Mouse (Mus musculus): ENCODE data around the gene Pinlyp. TPM values are rescaled to one million over a fixed set of nuclear protein-coding genes. Genes with fewer than 3 reads are reported as not detected.

The Pinlyp gene
- total RNA-seq, 4 experiments from 2014 or later, result 0.41 TPM; not detected in 3

Other genes with a start within 250 kb of the Pinlyp start
- gene Zfp61, start 244.9 kb downstream of the Pinlyp start, total RNA-seq (2022), result 10 to 100 TPM; 19.3 to 30.5 (median 24.7) TPM
- 10 to 100 TPM; 14.4 to 18.3 (median 15.6) TPM for gene Zfp94, start 229.5 kb downstream of the Pinlyp start, total RNA-seq (2022)
- gene Tescl, start 212.2 kb downstream of the Pinlyp start, total RNA-seq (2022), result not detected
- not detected for gene Lypd5, start 196.9 kb downstream of the Pinlyp start, total RNA-seq (2022)
- 1 to 10 TPM in 1 of 4 experiments, under 1 TPM in 2, not detected in 1; 0.27 to 1.2 (median 0.90) TPM for gene Kcnn4, start 175.9 kb downstream of the Pinlyp start, total RNA-seq (2022)
- gene Smg9, start 146.5 kb downstream of the Pinlyp start, total RNA-seq (2022), result 10 to 100 TPM; 33.8 to 49.8 (median 44.0) TPM
- gene Irgc1, start 93.8 kb downstream of the Pinlyp start, total RNA-seq (2022), result not detected
- 1 to 10 TPM in 3 of 4 experiments, under 1 TPM in 1; 0.87 to 8.3 (median 2.7) TPM for gene Plaur, start 83.6 kb downstream of the Pinlyp start, total RNA-seq (2022)
- gene Cadm4, start 64.1 kb downstream of the Pinlyp start, total RNA-seq (2022), result 100 to 1,000 TPM; 123 to 166 (median 143) TPM
- gene Zfp428, start 39.1 kb downstream of the Pinlyp start, total RNA-seq (2022), result 10 to 100 TPM; 29.7 to 38.9 (median 34.5) TPM
- not detected for gene AC161166.1, start 33.7 kb downstream of the Pinlyp start, total RNA-seq (2022)
- 10 to 100 TPM; 53.6 to 65.2 (median 60.0) TPM for gene Irgq, start 15.4 kb downstream of the Pinlyp start, total RNA-seq (2022)
- gene Xrcc1, start 171 bp upstream of the Pinlyp start, total RNA-seq (2022), result 10 to 100 TPM; 32.9 to 44.7 (median 41.3) TPM
- 10 to 100 TPM; 10.9 to 15.8 (median 12.3) TPM for gene Ethe1, start 41.4 kb upstream of the Pinlyp start, total RNA-seq (2022)
- gene Zfp575, start 41.5 kb upstream of the Pinlyp start, total RNA-seq (2022), result 1 to 10 TPM; 4.0 to 5.2 (median 4.9) TPM
- under 1 TPM; 0.27 to 0.73 (median 0.35) TPM for gene Phldb3, start 64.6 kb upstream of the Pinlyp start, total RNA-seq (2022)
- gene Lypd3, start 90.4 kb upstream of the Pinlyp start, total RNA-seq (2022), result 1 to 10 TPM in 1 of 4 experiments, under 1 TPM in 3; 0.19 to 1.1 (median 0.34) TPM
- not detected for gene Tex101, start 130.6 kb upstream of the Pinlyp start, total RNA-seq (2022)
- gene BC049730, start 163.1 kb upstream of the Pinlyp start, total RNA-seq (2022), result not detected
- not detected for gene Gm4763, start 180.8 kb upstream of the Pinlyp start, total RNA-seq (2022)
- under 1 TPM in 1 of 4 experiments, not detected in 3; 0.10 TPM for gene Cd177, start 214.2 kb upstream of the Pinlyp start, total RNA-seq (2022)
- not detected for gene Ceacam10, start 231.1 kb upstream of the Pinlyp start, total RNA-seq (2022)

All from layer of hippocampus, adult 8-10 months (tissue).